29 mouse cellular contexts compared by ENCODE assay signal in the genomic region with DNA sequence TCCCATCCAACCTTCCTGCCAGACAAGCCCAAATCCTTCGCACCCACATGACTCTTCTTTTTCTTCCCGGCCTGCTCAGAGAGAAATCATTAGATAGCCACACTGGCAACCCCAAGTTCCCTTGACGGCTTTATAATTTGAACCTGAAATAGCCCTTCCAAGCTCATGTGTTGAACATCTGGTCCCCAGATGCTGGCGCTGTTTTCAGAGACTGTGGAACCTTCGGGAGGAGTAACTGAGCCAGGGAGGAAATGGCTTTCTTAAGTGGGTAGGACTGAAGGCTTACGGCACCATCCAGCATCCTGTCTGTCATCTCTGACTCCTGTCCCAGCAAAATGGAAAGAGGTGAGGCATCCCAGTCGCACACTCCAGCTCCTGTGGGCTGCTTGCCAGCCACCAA. TPM values are rescaled to one million over a fixed set of nuclear protein-coding genes. Genes with fewer than 3 reads are reported as not detected.
A peak's percentile ranks its signal among the peaks of the same experiment; 100 is the strongest.
DNase-seq lines count a peak whose midpoint lies in the region; ATAC-seq and TF ChIP-seq lines count a peak whose summit lies in the region.
"Had no signal": no experiment of that assay in that cellular context is flagged by ENCODE, and none has a peak within 500 bp of the region (broad histone marks: within the 10 kb centered on the region; RNA-seq: fewer than 3 reads in every experiment).

No protein-coding gene starts in this region.

- H3K27me3 ChIP-seq in hindbrain, embryonic 10.5 days (ENCODE audit: insufficient read depth, poor library complexity, severe bottlenecking), result no peaks in the 10 kb centered on the region
- H3K27me3 ChIP-seq in hindbrain, postnatal 0 days (ENCODE audit: insufficient read depth, low read length), result no peaks in the 10 kb centered on the region
- H3K27me3 ChIP-seq in embryonic facial prominence, embryonic 10.5 days (replicated peaks; ENCODE audit: low read depth, poor library complexity, severe bottlenecking), result no peaks in the 10 kb centered on the region
- H3K27me3 ChIP-seq in forebrain, embryonic 13.5 days, result no peaks in the 10 kb centered on the region
- H3K27me3 ChIP-seq: forebrain, embryonic 15.5 days; heart, embryonic 12.5 days; hindbrain, embryonic 15.5 days; lung, embryonic 15.5 days had no signal

- H3K9me3 ChIP-seq in hindbrain, embryonic 10.5 days, result no peaks in the 10 kb centered on the region
- H3K9me3 ChIP-seq in hindbrain, postnatal 0 days (ENCODE audit: low read length), result no peaks in the 10 kb centered on the region
- H3K9me3 ChIP-seq in embryonic facial prominence, embryonic 10.5 days, result no peaks in the 10 kb centered on the region
- no peaks in the 10 kb centered on the region for H3K9me3 ChIP-seq in forebrain, embryonic 13.5 days (replicated peaks)
- H3K9me3 ChIP-seq: forebrain, embryonic 15.5 days; G1E; heart, embryonic 12.5 days; hindbrain, embryonic 15.5 days; lung, embryonic 15.5 days had no signal

- H3K27ac ChIP-seq in hindbrain, embryonic 10.5 days, result no peak overlapping the region
- no peak overlapping the region for H3K27ac ChIP-seq in hindbrain, postnatal 0 days
- peak overlapping the region; percentile 77 for H3K27ac ChIP-seq in embryonic facial prominence, embryonic 10.5 days (replicated peaks)
- no peak overlapping the region for H3K27ac ChIP-seq in forebrain, embryonic 13.5 days
- H3K27ac ChIP-seq: forebrain, embryonic 15.5 days; gastrocnemius, adult 2 months; hindbrain, embryonic 15.5 days; layer of hippocampus, adult 2 months; liver, embryonic 14.5 days; lung, embryonic 15.5 days had no signal

- H3K4me1 ChIP-seq in hindbrain, embryonic 10.5 days (replicated peaks), result 0 out of 2 replicates have a peak, but pooled peaks cover 3% of the 10 kb centered on the region
- no peaks in the 10 kb centered on the region for H3K4me1 ChIP-seq in hindbrain, postnatal 0 days (ENCODE audit: insufficient read depth, low read length)
- peaks cover 38% of the 10 kb centered on the region for H3K4me1 ChIP-seq in embryonic facial prominence, embryonic 10.5 days
- no peaks in the 10 kb centered on the region for H3K4me1 ChIP-seq in forebrain, embryonic 13.5 days
- H3K4me1 ChIP-seq: forebrain, embryonic 15.5 days; hindbrain, embryonic 15.5 days had no signal

- DNase-seq in hindbrain, embryonic 10.5 days (ENCODE audit: low spot score), result peak; percentile 45
- DNase-seq in hindbrain, postnatal 0 days (ENCODE audit: low spot score), result no peak
- DNase-seq in embryonic facial prominence, embryonic 10.5 days (ENCODE audit: low spot score), result peak; percentile 82
- DNase-seq in hindlimb bud, embryonic 11.5 days (ENCODE audit: extremely low spot score, low read depth, low spot score), result peak; percentile 89
- DNase-seq in mesoderm, embryonic 11.5 days (ENCODE audit: low read depth, low spot score), result peak; percentile 77
- DNase-seq in frontal cortex, postnatal 25 days (ENCODE audit: low spot score in 2 of 2), result no peak
- no peak for DNase-seq in right cerebral cortex, adult 18-20 months
- DNase-seq: adrenal gland, postnatal 25 days; cerebellum, adult 11 months; cerebellum, postnatal 25 days; gastrocnemius, adult 2 months; heart, postnatal 14 days; lung, postnatal 4 days; right cerebral cortex, postnatal 14 days had no signal

- 77% methylated on average over 7 of the region's 7 CpGs for WGBS in hindbrain, embryonic 10.5 days
- WGBS in hindbrain, postnatal 0 days, result 74% methylated on average over 7 of the region's 7 CpGs
- 39% methylated on average over 7 of the region's 7 CpGs for WGBS in embryonic facial prominence, embryonic 10.5 days
- WGBS in forebrain, embryonic 13.5 days, result 83% methylated on average over 7 of the region's 7 CpGs

- no peaks in the 10 kb centered on the region for H3K36me3 ChIP-seq in hindbrain, embryonic 10.5 days
- H3K36me3 ChIP-seq in hindbrain, postnatal 0 days (ENCODE audit: insufficient read depth, low read length), result no peaks in the 10 kb centered on the region
- H3K36me3 ChIP-seq in embryonic facial prominence, embryonic 10.5 days (replicated peaks), result no peaks in the 10 kb centered on the region
- no peaks in the 10 kb centered on the region for H3K36me3 ChIP-seq in forebrain, embryonic 13.5 days (ENCODE audit: poor library complexity, severe bottlenecking)
- H3K36me3 ChIP-seq: forebrain, embryonic 15.5 days; G1E; heart, embryonic 12.5 days; hindbrain, embryonic 15.5 days; lung, embryonic 15.5 days had no signal

- no peak overlapping the region for H3K4me3 ChIP-seq in hindbrain, embryonic 10.5 days
- no peak overlapping the region for H3K4me3 ChIP-seq in hindbrain, postnatal 0 days (ENCODE audit: low read length)
- no peak overlapping the region for H3K4me3 ChIP-seq in embryonic facial prominence, embryonic 10.5 days
- no peak overlapping the region for H3K4me3 ChIP-seq in forebrain, embryonic 13.5 days
- H3K4me3 ChIP-seq: forebrain, embryonic 15.5 days; gastrocnemius, adult 2 months; heart, embryonic 12.5 days; hindbrain, embryonic 15.5 days; layer of hippocampus, adult 2 months; lung, embryonic 15.5 days had no signal

- no peak for TF ChIP-seq CTCF in hindbrain, postnatal 0 days (IDR thresholded peaks at IDR 0.05; ENCODE audit: low read depth)

- H3K9ac ChIP-seq in hindbrain, postnatal 0 days (replicated peaks; ENCODE audit: low read length), result no peak overlapping the region
- H3K9ac ChIP-seq in forebrain, embryonic 13.5 days, result no peak overlapping the region
- H3K9ac ChIP-seq: forebrain, embryonic 15.5 days; heart, embryonic 12.5 days; hindbrain, embryonic 15.5 days; liver, embryonic 14.5 days; lung, embryonic 15.5 days had no signal

- no peak for ATAC-seq in hindbrain, postnatal 0 days
- no peak for ATAC-seq in forebrain, embryonic 13.5 days
- ATAC-seq: forebrain, embryonic 15.5 days; intestine, postnatal 0 days had no signal

- no peak overlapping the region for H3K4me2 ChIP-seq in hindbrain, postnatal 0 days (ENCODE audit: low read depth, low read length)
- H3K4me2 ChIP-seq in forebrain, embryonic 13.5 days, result no peak overlapping the region
- H3K4me2 ChIP-seq: forebrain, embryonic 15.5 days; heart, embryonic 12.5 days; hindbrain, embryonic 15.5 days; lung, embryonic 15.5 days; midbrain, embryonic 11.5 days had no signal

RNA-seq across cellular contexts. Expression of gene 1700001C02Rik, which starts 31.5 kb away (rescaled TPM):
- 1.4 TPM in 1 of 2 replicates, not detected in the other for polyA plus RNA-seq in hindbrain, embryonic 10.5 days (2016; fragmentation: Nextera tagmentation; extraction: Ambion mirVana)
- 0.72 TPM in 1 of 2 replicates, not detected in the other for total RNA-seq in hindbrain, postnatal 0 days (2014; rRNA removed)
- 3.4 and 4.0 TPM in 2 replicates for polyA plus RNA-seq in hindbrain, postnatal 0 days (2015; fragmentation: Nextera tagmentation; extraction: Ambion mirVana)
- not detected in 2 replicates for polyA plus RNA-seq in embryonic facial prominence, embryonic 10.5 days (2016; fragmentation: Nextera tagmentation; extraction: Ambion mirVana)
- 0.23 and 0.93 TPM in 2 replicates for polyA plus RNA-seq in forebrain, embryonic 13.5 days (2015; fragmentation: Nextera tagmentation; extraction: Ambion mirVana)
- total RNA-seq: adrenal gland, postnatal 25 days; G1E; gastrocnemius, adult 2 months; heart, postnatal 14 days; left cerebral cortex, postnatal 25 days had no signal
- polyA plus RNA-seq: G1E; heart, embryonic 12.5 days; intestine, postnatal 0 days; kidney, embryonic 16.5 days; liver, embryonic 14.5 days; midbrain, embryonic 11.5 days; stomach, embryonic 16.5 days had no signal

RNA-seq across cellular contexts. Expression of gene Otof, which starts 35.6 kb away (rescaled TPM):
- polyA plus RNA-seq in hindbrain, embryonic 10.5 days (2016; fragmentation: Nextera tagmentation; extraction: Ambion mirVana), result 0.04 and 0.17 TPM in 2 replicates
- 12.2 and 13.0 TPM in 2 replicates for total RNA-seq in hindbrain, postnatal 0 days (2014; rRNA removed)
- polyA plus RNA-seq in hindbrain, postnatal 0 days (2015; fragmentation: Nextera tagmentation; extraction: Ambion mirVana), result 5.5 and 7.1 TPM in 2 replicates
- polyA plus RNA-seq in embryonic facial prominence, embryonic 10.5 days (2016; fragmentation: Nextera tagmentation; extraction: Ambion mirVana), result 0.05 TPM in 1 of 2 replicates, not detected in the other
- polyA plus RNA-seq in forebrain, embryonic 13.5 days (2015; fragmentation: Nextera tagmentation; extraction: Ambion mirVana), result 0.41 and 0.98 TPM in 2 replicates
- total RNA-seq: heart, postnatal 14 days had no signal
- polyA plus RNA-seq: G1E had no signal

RNA-seq across cellular contexts. Expression of gene Cib4, which starts 48.3 kb away (rescaled TPM):
- not detected in 2 replicates for polyA plus RNA-seq in hindbrain, embryonic 10.5 days (2016; fragmentation: Nextera tagmentation; extraction: Ambion mirVana)
- total RNA-seq in hindbrain, postnatal 0 days (2014; rRNA removed), result not detected in 2 replicates
- not detected in 2 replicates for polyA plus RNA-seq in hindbrain, postnatal 0 days (2015; fragmentation: Nextera tagmentation; extraction: Ambion mirVana)
- polyA plus RNA-seq in embryonic facial prominence, embryonic 10.5 days (2016; fragmentation: Nextera tagmentation; extraction: Ambion mirVana), result not detected in 2 replicates
- polyA plus RNA-seq in forebrain, embryonic 13.5 days (2015; fragmentation: Nextera tagmentation; extraction: Ambion mirVana), result not detected in 2 replicates
- total RNA-seq: G1E; gastrocnemius, adult 2 months; heart, postnatal 14 days; layer of hippocampus, adult 2 months; left cerebral cortex, postnatal 25 days had no signal
- polyA plus RNA-seq: forebrain, embryonic 15.5 days; G1E; heart, embryonic 12.5 days; hindbrain, embryonic 15.5 days; intestine, postnatal 0 days; kidney, embryonic 16.5 days; liver, embryonic 14.5 days; midbrain, embryonic 11.5 days; neural tube, embryonic 14.5 days; stomach, embryonic 16.5 days; thymus, postnatal 0 days had no signal

Comparison
In these comparisons a context has a peak if more than half of its experiments do, and no peak if none do; other contexts are left out.
1. DNase-seq: peak in hindbrain, embryonic 10.5 days (single experiment), embryonic facial prominence, embryonic 10.5 days (single experiment), hindlimb bud, embryonic 11.5 days (single experiment) and mesoderm, embryonic 11.5 days (single experiment); none in hindbrain, postnatal 0 days (single experiment), frontal cortex, postnatal 25 days (0 of 2) and right cerebral cortex, adult 18-20 months (single experiment).